Mouse (Mus musculus): Measurements from ENCODE around the gene Cyp2g1.
"Not testable (repeated sequence)": the region's sequence is repeated elsewhere in the genome, so short reads cannot be mapped to it uniquely, and the experiment has no call there.

The Cyp2g1 gene

DNA sequence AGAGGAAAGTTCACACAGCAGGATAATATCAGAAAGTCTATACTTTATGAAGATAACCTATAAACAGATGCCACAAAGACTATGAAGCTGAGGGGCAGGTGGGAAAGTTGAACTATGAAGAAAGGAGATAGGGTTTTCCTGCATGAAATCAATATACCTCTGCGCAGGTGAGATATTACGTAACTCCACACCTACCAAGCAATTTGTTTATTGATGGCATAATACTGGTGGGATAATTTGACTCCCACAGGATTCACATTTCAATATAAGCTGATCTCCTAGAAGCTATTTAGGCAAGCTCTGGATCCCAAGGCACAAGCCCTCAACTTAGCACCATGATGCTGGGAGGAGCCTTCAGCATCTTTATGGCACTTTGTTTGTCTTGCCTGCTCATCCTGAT, at the start of gene Cyp2g1:
Cyp2g1 (plus strand) TSS at position 301 of the 400 bp plus-strand sequence.
- no peak for DNase-seq (ENCODE audit: low read depth, low spot score)

DNA sequence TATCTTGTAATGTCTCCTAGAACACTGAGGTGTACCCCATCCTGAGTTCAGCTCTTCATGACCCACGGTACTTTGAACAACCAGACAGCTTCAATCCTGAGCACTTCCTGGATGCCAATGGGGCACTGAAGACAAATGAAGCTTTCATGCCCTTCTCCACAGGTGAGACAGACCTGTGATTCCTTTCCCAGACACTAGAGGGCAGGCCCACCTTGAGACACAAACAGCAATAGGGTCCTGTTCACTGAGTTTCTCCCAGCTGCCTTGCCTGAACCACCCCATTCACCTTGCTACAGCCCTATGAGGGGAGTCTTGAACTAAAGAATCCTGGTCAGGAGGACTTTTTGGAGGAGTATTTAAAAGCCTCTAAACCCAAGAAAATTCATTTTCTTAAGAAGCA, 41.6 kb upstream of the Cyp2g1 start:
- DNase-seq (ENCODE audit: low read depth, low spot score), result no peak

DNA sequence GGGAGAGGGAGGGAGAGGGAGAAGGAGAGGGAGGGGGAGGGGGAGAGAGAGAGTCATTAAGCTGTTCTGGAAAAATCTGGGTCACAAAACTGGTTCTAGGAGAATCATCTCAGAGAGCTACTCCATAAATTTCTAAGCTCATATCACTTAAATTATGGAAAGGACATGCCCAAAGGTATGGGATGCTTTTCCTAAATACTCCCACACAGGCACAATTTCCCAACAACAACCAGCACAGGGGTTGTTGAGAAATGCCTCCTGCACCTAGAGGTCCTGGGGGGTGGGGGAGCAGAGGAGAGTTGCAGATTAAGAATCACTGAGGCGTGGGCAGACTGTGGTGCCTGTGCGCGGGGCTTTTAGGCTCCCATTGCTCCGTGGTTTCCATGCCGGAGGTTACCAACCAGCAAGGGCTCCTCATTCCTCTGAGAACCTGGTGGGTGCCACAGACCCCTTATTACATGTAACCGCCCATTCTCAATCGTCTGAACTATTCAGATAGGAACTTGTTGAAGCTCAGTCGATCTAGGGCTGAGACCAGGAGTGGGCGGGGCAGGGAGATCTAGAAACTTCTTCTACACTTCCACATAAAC, 38.7 kb upstream of the Cyp2g1 start:
- DNase-seq (ENCODE audit: low read depth, low spot score), result no peak

DNA sequence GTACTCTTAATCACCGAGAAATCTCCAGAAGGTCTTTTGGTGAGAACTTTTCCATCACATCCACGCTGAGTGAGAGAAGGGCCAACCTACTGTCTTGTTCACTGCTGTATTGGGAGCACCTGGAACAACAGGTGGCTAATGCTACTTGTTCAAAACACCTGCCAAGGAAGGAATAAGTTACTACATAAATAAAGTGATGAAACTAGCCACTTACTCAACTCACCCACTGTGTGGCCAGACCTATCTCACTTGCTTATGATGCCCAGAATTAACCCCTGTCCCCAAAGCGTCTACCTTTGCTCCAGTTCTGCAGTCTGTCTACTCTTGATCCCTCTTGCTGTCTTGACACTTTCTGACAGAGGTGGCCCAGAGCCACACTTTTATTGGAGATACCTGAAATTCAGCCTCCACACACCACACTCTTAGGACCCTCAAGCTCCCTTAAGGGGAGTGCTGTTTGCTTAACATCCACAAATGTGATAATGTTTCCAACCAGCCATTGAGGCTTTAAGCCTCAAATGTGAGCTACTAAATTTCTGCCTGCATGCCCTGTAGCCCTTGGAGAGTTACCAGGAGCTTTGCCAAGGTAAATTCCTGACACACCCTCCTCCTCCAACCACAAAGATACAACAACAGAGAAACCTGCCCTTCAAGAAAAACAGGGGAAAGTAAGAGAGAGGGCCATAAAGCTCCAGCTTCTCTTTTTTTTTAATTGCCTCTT, 35.7 kb upstream of the Cyp2g1 start:
- no peak for DNase-seq (ENCODE audit: low read depth, low spot score)

GRCm38 (mm10) chr7:26775866-26776265, 32.8 kb upstream of the Cyp2g1 start:
- DNase-seq (ENCODE audit: low read depth, low spot score), result no peak

GRCm38 (mm10) chr7:26777806-26778205, 30.9 kb upstream of the Cyp2g1 start:
- DNase-seq (ENCODE audit: low read depth, low spot score), result no peak

DNA sequence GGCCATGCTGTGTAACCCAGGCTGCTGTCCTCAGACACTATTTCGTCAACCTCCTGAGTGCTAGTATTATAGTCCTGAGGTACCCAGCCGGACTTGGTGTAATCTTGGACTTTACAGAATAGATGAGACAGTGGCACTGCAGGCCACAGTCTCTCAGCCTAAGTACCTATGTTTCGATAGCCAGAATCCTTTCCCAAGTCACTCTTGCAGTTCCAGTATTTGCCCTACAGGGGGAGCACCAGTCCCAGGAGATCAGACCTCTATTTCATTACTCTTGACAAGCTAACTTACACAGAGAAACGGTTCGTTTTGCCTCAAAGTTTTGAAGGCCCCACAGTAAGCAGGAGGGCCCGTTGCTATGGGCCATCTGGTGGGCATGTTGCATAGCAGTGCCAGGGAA, 30.2 kb upstream of the Cyp2g1 start:
- peak; percentile 5 for DNase-seq (ENCODE audit: low read depth, low spot score)

- DNase-seq (ENCODE audit: low read depth, low spot score), result no peak
Measured at GRCm38 (mm10) chr7:26779799-26780416, 28.8 kb upstream of the Cyp2g1 start.

DNA sequence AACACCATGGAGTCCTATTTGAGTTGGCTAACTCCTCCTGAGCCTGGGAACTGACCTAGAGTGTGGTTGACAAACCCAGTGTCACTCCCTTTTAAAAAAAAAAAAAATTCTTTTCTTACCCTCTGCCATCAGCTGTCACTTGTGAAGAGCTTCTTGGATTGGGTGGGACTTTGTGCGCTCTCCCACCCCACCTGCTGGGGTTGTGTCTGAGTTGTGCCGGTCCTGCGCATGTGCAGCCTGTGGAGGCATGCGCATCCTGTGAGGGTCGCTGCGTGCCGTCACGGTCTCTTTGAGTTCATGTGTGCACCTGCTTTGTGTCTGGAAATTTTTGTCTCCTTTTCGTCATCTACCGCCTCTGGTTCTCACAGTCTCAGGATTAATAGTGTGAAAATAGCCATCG, 28.2 kb upstream of the Cyp2g1 start:
- DNase-seq (ENCODE audit: low read depth, low spot score), result no peak

- DNase-seq (ENCODE audit: low read depth, low spot score), result no peak
Measured at GRCm38 (mm10) chr7:26780998-26781766, 27.5 kb upstream of the Cyp2g1 start.

DNA sequence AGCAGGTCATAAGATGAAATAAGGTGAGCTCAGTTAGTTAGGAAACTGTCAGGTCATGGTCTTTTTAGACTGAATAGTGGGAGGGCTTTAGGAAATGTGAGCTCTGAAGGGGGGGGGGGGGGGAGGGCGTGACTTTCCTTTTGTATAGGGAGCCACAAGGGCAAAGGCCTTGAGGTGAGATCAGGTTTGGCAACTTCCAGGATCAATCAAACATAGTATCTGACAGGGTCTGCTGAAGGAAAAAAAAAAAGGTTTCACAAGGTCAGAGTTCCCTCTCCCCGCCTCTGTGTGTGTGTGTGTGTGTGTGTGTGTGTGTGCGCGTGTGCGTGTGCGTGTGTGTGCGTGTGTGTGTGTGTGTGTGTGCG, 26.9 kb upstream of the Cyp2g1 start:
- no peak for DNase-seq (ENCODE audit: low read depth, low spot score)

- DNase-seq (ENCODE audit: low read depth, low spot score), result no peak
Measured at GRCm38 (mm10) chr7:26783163-26783562, 25.5 kb upstream of the Cyp2g1 start.

- not testable (repeated sequence) for DNase-seq (ENCODE audit: low read depth, low spot score)
Measured at GRCm38 (mm10) chr7:26786013-26786412, 22.7 kb upstream of the Cyp2g1 start.

DNA sequence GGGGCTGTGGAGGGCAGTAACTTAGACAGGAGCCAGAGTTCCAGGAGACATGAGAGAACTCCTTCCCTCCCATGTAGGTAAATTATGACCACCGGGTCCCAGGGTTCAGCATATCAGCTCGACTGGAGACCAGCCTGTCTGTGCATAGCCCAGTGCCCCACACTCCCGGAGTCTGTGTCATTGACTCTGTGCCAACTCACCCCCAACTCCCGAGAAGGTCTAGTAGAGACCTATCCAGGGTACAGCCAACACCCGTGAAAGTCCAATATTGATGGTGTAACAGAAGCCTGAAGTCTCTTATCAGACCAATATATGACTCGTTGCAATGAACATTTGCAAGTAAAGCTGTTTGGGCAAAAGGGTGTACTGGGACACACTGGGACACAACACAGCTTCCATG, 18.7 kb upstream of the Cyp2g1 start:
- no peak for DNase-seq (ENCODE audit: low read depth, low spot score)

- no peak for DNase-seq (ENCODE audit: low read depth, low spot score)
Measured at GRCm38 (mm10) chr7:26800104-26800503, 8.6 kb upstream of the Cyp2g1 start.

- no peak for DNase-seq (ENCODE audit: low read depth, low spot score)
Measured at GRCm38 (mm10) chr7:26800996-26801395, 7.7 kb upstream of the Cyp2g1 start.

GRCm38 (mm10) chr7:26831556-26832292, 23.0 kb downstream of the Cyp2g1 start:
- not testable (repeated sequence) for DNase-seq (ENCODE audit: low read depth, low spot score)

DNA sequence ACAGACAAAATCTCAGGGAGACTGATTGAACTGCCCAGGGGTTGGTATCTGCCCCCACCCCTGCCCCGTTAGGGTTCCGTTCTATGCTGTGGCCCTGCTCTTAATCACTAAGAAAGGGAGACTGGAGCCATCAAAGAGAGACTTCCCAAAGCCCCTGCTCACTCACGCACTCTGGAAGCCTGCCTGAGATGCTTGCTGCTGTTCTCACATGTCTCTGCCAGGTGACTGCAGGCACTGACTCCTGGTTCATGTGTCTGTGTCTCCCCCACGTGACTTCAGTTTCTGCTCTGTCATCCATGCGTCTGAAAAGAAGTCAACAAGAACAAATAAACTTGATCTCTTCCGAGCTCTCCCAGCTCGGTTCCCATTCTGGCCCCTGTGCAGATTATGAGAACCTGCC, 24.0 kb downstream of the Cyp2g1 start:
- not testable (repeated sequence) for DNase-seq (ENCODE audit: low read depth, low spot score)

- not testable (repeated sequence) for DNase-seq (ENCODE audit: low read depth, low spot score)
Measured at GRCm38 (mm10) chr7:26835059-26835458, 26.4 kb downstream of the Cyp2g1 start, which contains the start of gene Cyp2a5. Cyp2a5 (plus strand) TSS chr7:26835305.

- DNase-seq (ENCODE audit: low read depth, low spot score), result not testable (repeated sequence)
Measured at GRCm38 (mm10) chr7:26843400-26843799, 34.7 kb downstream of the Cyp2g1 start.

DNA sequence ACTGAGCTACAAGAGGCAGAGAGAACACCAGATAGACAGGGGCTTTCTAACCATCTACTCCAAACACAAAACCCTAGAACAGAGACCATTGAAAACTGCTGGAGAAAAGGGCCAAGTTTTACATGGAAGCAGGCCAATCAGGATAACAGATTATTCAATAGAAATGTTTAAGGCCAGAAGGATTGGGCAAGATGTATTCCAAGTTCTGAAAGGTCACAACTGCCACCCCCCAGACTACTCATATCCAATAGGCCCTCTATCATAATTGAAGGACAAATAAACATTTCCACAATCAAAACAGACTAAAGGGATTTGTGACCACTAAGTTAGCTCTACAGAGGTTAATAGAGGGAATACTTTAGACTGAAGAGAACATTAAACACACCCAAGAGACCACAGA, 41.4 kb downstream of the Cyp2g1 start:
- DNase-seq (ENCODE audit: low read depth, low spot score), result not testable (repeated sequence)
